Mouse (Mus musculus) kidney, postnatal 25 days (tissue): ENCODE results near the gene Gm14391.
"Not testable (repeated sequence)": the region's sequence is repeated elsewhere in the genome, so short reads cannot be mapped to it uniquely, and the experiment has no call there.

ENCODE experiments used
- DNase-seq, 2 experiments: peaks; one replicate each; pipeline ENCODE4 v3.0.0; 2021; ENCODE audit warnings: mixed read lengths in 2 of 2

Gene Gm14391

DNA sequence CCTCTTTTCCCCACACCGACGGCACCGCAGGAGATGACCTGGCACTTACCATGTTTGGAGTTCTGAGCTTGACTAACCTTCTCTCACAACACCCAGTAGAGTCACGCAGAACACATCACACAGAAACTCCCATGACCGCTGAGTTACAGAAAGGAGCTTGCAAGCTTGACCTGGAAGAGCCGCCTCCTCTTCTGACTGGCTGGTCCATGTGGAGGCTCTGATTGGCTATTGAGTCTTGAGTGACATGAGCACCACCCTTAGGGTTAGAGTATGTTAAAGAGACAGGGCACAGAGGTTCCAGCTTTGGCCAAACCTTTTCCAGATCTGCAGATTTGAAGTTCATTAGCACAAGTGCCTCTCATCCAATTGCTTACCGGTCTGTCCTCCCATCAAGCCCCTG is at the start of gene Gm14391:
TSS of gene Gm14391 (minus strand) at position 186 of the 400 bp plus-strand sequence.
- not testable (repeated sequence) for DNase-seq

DNA sequence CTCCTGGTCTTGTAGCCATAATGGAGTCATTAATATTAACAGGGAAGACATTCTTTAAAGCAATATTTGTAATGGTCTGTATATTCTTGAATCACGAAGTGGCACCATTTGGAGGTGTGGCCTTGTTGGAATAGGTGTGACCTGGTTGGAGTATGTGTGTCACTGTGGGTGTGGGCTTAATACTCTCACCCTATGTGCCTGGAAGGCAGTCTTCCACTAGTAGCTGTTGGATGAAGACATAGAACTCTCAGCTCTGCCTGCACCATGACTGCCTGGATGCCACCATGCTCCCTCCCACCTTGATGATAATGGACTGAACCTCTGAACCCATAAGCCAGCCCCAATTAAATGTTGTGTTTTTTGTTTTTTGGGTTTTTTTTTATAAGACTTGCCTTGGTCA is 27.7 kb downstream of the Gm14391 start:
- DNase-seq, result not testable (repeated sequence)

- no peak for DNase-seq
These were observed 30.4 kb downstream of the Gm14391 start for GRCm38 (mm10) chr2:175176312-175176711.

DNA sequence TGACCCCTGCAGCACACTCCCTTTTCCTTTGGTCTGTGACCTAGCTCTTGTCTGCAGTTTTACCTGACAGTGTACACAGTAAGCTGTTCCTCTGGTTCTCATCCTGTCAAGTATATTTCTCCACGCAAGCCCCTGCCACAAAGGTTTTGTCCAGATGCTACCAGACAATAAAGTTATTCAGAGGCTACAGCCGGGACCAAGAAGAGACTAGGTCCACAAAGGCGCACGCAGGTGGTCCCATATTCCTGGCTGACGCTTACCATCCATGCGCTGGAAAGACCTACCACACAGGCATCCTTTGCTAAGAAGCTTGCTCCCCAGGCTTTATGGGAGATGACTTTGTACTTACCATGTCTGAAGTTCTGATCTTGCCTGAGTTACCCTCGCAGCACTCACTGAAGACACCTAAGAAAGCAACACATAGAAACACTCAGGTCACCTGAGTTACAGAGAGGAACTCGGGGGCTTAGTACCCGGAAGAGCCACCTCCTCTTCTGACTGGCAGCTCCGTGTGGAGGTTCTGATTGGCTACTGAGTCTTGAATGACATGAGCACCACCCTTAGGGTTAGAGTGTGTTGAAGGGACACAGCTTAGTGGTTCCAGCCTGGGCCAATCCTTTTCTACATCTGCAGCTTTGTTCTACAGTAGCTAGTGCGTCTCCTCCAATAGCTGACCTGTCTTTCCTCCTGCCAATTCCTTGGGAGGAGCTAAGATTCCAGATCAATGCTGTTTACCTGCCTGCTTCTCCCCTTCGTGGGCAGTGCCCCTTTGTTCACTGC is 31.1 kb downstream of the Gm14391 start, which contains the start of gene Gm14443:
TSS of gene Gm14443 (minus strand) at position 471 of the 780 bp plus-strand sequence.
- DNase-seq, result not testable (repeated sequence)

DNA sequence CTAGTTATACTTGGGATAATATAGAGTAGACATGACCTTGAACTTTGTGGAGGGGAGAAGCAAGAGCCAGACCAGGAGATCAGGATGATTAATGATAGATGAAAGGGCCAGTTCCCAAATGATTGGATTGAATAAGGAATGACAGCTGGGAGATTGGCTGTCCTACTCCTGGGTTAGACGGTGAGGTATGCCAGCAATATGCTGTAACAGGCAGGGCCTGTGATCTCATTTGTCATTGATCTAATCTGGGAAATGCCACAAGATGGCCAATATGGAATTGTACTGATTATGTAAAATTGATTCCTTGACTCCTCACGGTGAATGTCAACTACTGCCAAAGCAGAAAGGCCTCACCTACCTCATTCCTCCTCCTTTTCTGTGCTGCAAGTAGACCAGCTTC is 32.7 kb downstream of the Gm14391 start:
- not testable (repeated sequence) for DNase-seq

DNA sequence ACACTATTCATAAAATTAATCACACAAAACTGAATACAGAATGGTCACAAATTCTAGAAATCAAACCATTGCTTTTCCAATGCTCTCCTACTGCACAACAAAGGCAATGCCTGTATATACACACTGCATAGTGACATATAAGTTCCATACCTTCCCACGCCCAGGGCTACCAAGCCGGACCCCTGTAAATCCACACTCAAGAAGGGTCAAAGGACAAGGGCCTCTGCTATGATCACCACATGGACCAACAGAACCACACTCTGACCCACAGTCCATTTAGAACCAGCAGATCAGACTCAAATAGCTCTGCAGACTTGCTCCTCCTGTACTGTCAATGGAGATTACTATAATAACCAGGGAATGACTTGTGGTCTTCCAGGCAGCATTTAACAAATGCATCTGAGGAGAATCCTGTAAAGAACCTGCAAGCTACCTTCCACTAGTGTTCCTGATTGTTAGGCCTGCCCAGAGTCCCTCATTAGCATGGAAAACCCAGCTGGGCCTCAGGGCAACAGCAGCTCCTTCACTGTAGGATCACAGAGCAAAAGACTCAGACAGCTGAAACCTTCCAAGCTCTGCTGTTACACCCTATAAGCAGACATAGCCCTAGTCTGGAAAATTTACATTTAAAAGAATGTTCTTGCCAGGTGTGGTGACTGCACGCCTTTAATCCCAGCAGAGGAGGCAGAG is 33.7 kb downstream of the Gm14391 start:
- DNase-seq, result not testable (repeated sequence)

GRCm38 (mm10) chr2:175172123-175172522 is 34.6 kb downstream of the Gm14391 start:
- DNase-seq, result no peak

DNA sequence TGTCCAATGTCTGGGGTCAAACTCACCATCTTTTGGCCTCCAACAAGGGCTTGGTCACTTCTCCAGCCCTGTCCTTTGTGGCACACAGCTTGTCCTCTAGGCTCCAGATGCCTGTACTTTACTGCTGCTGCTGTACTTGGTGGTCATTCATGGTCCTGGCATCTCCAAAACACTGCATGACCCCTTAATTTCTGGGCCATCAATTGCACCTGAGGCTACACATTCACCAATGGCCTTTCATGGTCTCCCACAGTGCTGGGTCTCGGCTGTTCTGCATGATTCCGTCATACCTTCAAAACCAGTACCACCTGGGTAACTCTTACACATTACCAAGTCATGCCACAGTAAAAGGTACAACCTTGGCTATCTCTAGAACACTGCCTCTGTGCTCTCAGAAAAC is 39.8 kb downstream of the Gm14391 start:
- not testable (repeated sequence) for DNase-seq

- not testable (repeated sequence) for DNase-seq
These were observed 41.6 kb downstream of the Gm14391 start for GRCm38 (mm10) chr2:175165110-175165509.

DNA sequence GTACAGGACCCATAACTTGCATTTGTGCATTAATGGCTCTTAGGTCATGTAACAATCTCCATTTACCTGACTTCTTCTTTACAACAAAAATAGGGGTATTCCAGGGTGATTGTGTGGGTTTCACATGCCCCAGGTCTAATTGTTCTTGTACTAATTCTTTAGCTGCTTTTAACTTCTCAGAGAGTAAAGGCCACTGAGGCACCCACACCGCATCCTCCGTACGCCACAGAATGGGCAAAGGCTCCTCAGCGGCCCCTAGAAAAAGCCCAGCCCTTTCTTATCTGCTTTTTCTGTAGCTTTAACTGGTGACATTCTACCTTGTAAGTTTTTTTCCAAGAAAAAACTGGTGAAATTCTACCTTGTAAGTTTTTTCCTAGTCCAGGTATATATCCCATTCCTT is 45.3 kb downstream of the Gm14391 start:
- not testable (repeated sequence) for DNase-seq

DNA sequence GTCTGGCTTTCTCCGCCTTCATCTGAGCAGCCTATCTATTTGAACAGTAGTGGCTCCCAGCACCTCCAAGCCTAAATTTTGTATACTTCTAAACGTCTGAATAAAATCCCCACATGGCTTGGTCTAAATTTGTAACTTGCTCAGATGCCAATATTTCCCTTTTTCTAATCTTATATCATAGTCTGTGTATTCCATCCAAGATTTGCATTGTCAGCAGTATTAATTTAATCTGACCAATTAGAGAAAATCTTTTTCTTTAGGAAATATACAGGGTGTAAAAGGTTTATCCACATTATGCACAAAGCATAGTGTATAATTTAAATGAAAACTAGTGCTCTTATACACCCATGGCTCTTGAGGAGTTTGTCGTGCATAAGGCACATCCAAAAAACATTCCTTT is 48.1 kb downstream of the Gm14391 start:
- no peak for DNase-seq

GRCm38 (mm10) chr2:175156696-175157095 is 50.0 kb downstream of the Gm14391 start:
- DNase-seq, result no peak

DNA sequence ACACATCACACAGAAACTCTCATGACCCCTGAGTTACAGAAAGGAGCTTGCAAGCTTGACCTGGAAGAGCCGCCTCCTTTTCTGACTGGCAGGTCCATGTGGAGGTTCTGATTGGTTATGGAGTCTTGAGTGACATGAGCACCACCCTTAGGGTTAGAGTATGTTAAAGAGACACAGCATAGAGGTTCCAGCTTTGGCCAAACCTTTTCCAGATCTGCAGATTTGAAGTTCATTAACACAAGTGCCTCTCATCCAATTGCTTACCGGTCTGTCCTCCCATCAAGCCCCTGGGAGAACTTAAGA is 64.8 kb downstream of the Gm14391 start, which contains the start of gene Gm14399:
TSS of gene Gm14399 (minus strand) at position 20 of the 303 bp plus-strand sequence.
- not testable (repeated sequence) for DNase-seq

GRCm38 (mm10) chr2:175141118-175141992 is 65.4 kb downstream of the Gm14391 start:
- peak in 1 of 2 experiments; percentile 51 for DNase-seq
